Mouse (Mus musculus): Measurements from ENCODE around the gene Dgkb. TPM values are rescaled to one million over a fixed set of nuclear protein-coding genes. Genes with fewer than 3 reads are reported as not detected.

Gene Dgkb
- polyA plus RNA-seq, 2 experiments = 0.03 TPM; not detected in 1

DNA sequence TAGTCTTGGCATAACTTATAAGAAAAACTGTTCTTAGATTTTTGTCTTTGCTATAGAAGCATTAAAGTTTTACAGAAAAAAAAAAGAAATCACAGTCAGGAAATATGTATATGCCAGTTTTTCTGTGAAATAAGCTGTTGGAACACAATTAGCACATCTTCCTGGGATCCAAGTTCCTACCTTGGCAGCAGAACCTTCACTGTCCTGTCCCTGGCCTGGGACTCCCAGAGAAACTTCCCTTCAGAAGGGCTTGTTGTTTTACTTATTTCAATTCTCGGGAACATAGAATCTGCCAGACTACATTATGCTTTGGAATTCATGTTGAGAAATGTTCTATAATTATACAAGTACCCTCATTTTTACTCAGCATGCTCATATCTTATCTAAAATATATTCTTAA, 154.0 kb downstream of the Dgkb start:
- H3K4me2 ChIP-seq (ENCODE audit: low read depth) = no peak overlapping the region
- H3K4me3 ChIP-seq (ENCODE audit: insufficient read depth in 1 of 2, low read depth in 2 of 2, low read length in 2 of 2) = no peak overlapping the region
- DNase-seq (ENCODE audit: low read depth in 3 of 3, low spot score in 3 of 3) (no peak), ATAC-seq (ENCODE audit: insufficient read depth) (no peak)
- no peaks in the 10 kb centered on the region for H3K9me3 ChIP-seq (ENCODE audit: control insufficient read depth, low read length)
- H3K36me3 ChIP-seq (replicated peaks; ENCODE audit: control insufficient read depth, insufficient read depth, low read depth) = no peaks in the 10 kb centered on the region
- no peaks in the 10 kb centered on the region for H3K4me1 ChIP-seq (replicated peaks; ENCODE audit: control insufficient read depth in 2 of 2, insufficient read depth in 2 of 2, low read length in 1 of 2)
- no peaks in the 10 kb centered on the region for H3K27me3 ChIP-seq (ENCODE audit: control insufficient read depth, insufficient read depth, low read length)
- no peak overlapping the region for H3K27ac ChIP-seq
- 45% methylated on average over 1 of the region's 1 CpGs for WGBS (ENCODE audit: insufficient replicate concordance)
- no peak for TF ChIP-seq CTCF (IDR thresholded peaks at IDR 0.05; ENCODE audit: low read depth)
- TF ChIP-seq EP300 (IDR thresholded peaks at IDR 0.05; ENCODE audit: low read depth) = no peak
- no peak overlapping the region for H3K9ac ChIP-seq (replicated peaks)

DNA sequence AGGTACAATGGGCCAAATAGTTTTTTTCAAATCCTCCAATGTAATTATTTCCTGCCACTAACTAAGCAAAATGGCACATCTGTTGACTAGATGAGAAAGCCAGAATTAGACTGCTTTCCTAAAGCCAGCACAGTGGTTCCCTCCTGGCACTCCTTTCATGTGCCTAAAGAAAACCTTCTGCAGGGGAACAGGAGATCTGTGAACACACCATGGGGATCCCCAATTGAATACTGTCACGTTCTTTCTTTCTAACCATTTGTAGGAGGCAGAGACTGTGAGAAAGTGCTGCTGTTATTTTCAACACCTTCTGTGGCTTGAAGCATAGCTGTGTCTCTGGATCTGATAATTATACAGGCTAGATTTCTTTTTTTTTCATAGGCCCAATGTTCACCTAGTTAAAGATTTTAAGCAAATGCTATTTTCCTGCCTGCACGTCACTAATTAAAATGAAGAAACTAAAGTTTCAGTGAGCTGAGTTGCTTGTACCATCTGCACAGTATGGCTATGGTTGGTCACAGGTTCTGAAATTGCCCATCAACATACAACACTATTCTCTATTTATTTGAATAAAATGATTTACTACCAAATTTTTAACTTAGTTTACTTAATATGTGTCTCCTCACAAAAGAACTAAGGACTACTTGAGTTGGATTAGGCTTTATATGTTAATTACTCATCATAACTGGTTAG, 161.1 kb downstream of the Dgkb start:
- no peak for ATAC-seq (ENCODE audit: insufficient read depth)
- Histone ChIP-seq H3K4me3 (ENCODE audit: insufficient read depth in 1 of 2, low read depth in 2 of 2, low read length in 2 of 2) (no peak overlapping the region), H3K4me1 (replicated peaks; ENCODE audit: control insufficient read depth in 2 of 2, insufficient read depth in 2 of 2, low read length in 1 of 2) (no peaks in the 10 kb centered on the region), H3K36me3 (replicated peaks; ENCODE audit: control insufficient read depth, insufficient read depth, low read depth) (no peaks in the 10 kb centered on the region), H3K4me2 (ENCODE audit: low read depth) (no peak overlapping the region), H3K27ac (no peak overlapping the region), H3K27me3 (ENCODE audit: control insufficient read depth, insufficient read depth, low read length) (no peaks in the 10 kb centered on the region), H3K9me3 (ENCODE audit: control insufficient read depth, low read length) (no peaks in the 10 kb centered on the region), H3K9ac (replicated peaks) (no peak overlapping the region)
- 42% methylated on average over 2 of the region's 2 CpGs for WGBS (ENCODE audit: insufficient replicate concordance)
- TF ChIP-seq CTCF (IDR thresholded peaks at IDR 0.05; ENCODE audit: low read depth) (no peak), EP300 (IDR thresholded peaks at IDR 0.05; ENCODE audit: low read depth) (no peak)
- no peak for DNase-seq (ENCODE audit: low read depth in 3 of 3, low spot score in 3 of 3)

DNA sequence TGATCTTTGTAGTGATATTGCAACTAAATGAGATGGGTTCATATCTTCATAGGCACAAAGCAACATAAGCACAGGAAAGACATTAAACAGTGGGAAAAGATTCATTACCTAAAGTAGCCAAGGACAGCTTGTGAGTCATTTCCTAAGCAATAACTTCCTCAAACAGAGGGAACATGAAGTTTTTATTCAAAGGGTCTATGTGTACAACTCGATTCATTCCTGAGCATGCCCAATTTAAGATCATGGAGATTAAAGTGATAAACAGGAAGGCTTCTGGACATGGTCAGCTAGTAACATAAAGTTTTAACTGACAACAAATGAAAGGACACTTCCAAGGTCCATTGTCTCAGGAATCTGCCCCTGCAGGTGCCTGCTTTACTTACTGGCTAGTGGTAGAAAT, 167.8 kb downstream of the Dgkb start:
- DNase-seq (ENCODE audit: low read depth in 3 of 3, low spot score in 3 of 3) (no peak), ATAC-seq (ENCODE audit: insufficient read depth) (no peak)
- WGBS (ENCODE audit: insufficient replicate concordance) = 15% methylated on average over 1 of the region's 1 CpGs
- Histone ChIP-seq H3K4me3 (ENCODE audit: insufficient read depth in 1 of 2, low read depth in 2 of 2, low read length in 2 of 2) (no peak overlapping the region), H3K27ac (no peak overlapping the region), H3K27me3 (ENCODE audit: control insufficient read depth, insufficient read depth, low read length) (no peaks in the 10 kb centered on the region), H3K9ac (replicated peaks) (no peak overlapping the region), H3K4me2 (ENCODE audit: low read depth) (no peak overlapping the region), H3K4me1 (replicated peaks; ENCODE audit: control insufficient read depth in 2 of 2, insufficient read depth in 2 of 2, low read length in 1 of 2) (no peaks in the 10 kb centered on the region), H3K9me3 (ENCODE audit: control insufficient read depth, low read length) (no peaks in the 10 kb centered on the region), H3K36me3 (replicated peaks; ENCODE audit: control insufficient read depth, insufficient read depth, low read depth) (no peaks in the 10 kb centered on the region)
- TF ChIP-seq EP300 (IDR thresholded peaks at IDR 0.05; ENCODE audit: low read depth) (no peak), CTCF (IDR thresholded peaks at IDR 0.05; ENCODE audit: low read depth) (no peak)

DNA sequence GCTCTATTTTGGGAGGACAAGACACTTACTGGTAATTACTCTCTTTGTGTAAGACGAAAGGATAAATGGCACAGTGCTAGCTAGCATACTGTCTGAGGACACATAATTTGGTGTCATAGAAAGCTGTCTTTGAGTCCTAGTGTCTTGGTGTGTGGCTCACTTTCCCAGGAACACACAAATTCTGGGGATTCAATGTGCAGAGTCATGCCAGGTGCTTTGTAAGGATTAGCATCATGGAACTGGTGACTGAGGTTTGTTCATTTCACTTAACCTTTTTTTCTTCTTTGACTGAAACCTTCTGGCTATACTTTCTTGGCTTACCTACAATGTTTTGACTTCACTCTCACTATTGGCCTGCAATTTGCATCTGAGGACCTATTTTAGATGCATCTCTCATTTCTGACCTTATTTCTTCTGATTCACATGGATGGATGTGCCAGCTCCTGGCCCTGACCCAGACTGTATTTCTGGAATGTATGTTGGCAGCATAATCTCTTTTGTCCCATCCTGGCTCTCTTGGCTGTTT, 170.6 kb downstream of the Dgkb start:
- 53% methylated on average over 1 of the region's 1 CpGs for WGBS (ENCODE audit: insufficient replicate concordance)
- Histone ChIP-seq H3K27ac (no peak overlapping the region), H3K4me3 (ENCODE audit: insufficient read depth in 1 of 2, low read depth in 2 of 2, low read length in 2 of 2) (no peak overlapping the region), H3K9ac (replicated peaks) (no peak overlapping the region), H3K4me1 (replicated peaks; ENCODE audit: control insufficient read depth in 2 of 2, insufficient read depth in 2 of 2, low read length in 1 of 2) (no peaks in the 10 kb centered on the region), H3K9me3 (ENCODE audit: control insufficient read depth, low read length) (no peaks in the 10 kb centered on the region), H3K4me2 (ENCODE audit: low read depth) (no peak overlapping the region), H3K27me3 (ENCODE audit: control insufficient read depth, insufficient read depth, low read length) (no peaks in the 10 kb centered on the region), H3K36me3 (replicated peaks; ENCODE audit: control insufficient read depth, insufficient read depth, low read depth) (no peaks in the 10 kb centered on the region)
- no peak for TF ChIP-seq CTCF (IDR thresholded peaks at IDR 0.05; ENCODE audit: low read depth)
- no peak for TF ChIP-seq EP300 (IDR thresholded peaks at IDR 0.05; ENCODE audit: low read depth)
- DNase-seq (ENCODE audit: low read depth in 3 of 3, low spot score in 3 of 3) (no peak), ATAC-seq (ENCODE audit: insufficient read depth) (no peak)

DNA sequence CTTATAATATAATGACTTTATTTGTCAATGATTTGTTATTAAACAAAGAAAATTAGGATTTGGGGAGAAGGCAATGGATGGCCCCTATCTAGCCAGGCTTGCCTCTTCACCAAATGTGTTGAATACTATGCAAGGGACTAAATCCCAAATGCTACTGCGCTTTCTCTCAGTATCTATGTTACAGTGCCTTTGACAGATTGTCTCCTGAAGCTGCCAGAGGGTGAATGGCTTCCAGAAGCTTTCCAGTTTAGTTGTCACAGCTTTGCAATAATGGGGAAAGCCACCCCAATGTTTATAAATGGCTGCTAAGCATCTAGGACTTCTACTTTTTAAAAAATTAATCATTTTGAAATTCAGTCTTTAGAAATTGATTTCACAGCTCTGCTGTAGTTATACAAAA, 175.7 kb downstream of the Dgkb start:
- ATAC-seq (ENCODE audit: insufficient read depth) = no peak
- H3K27me3 ChIP-seq (ENCODE audit: control insufficient read depth, insufficient read depth, low read length) = no peaks in the 10 kb centered on the region
- no peaks in the 10 kb centered on the region for H3K9me3 ChIP-seq (ENCODE audit: control insufficient read depth, low read length)
- TF ChIP-seq EP300 (IDR thresholded peaks at IDR 0.05; ENCODE audit: low read depth) = no peak
- no peak for TF ChIP-seq CTCF (IDR thresholded peaks at IDR 0.05; ENCODE audit: low read depth)
- WGBS (ENCODE audit: insufficient replicate concordance) = 63% methylated on average over 1 of the region's 1 CpGs
- no peaks in the 10 kb centered on the region for H3K4me1 ChIP-seq (replicated peaks; ENCODE audit: control insufficient read depth in 2 of 2, insufficient read depth in 2 of 2, low read length in 1 of 2)
- no peak overlapping the region for H3K4me3 ChIP-seq (ENCODE audit: insufficient read depth in 1 of 2, low read depth in 2 of 2, low read length in 2 of 2)
- no peak overlapping the region for H3K9ac ChIP-seq (replicated peaks)
- H3K27ac ChIP-seq = no peak overlapping the region
- H3K36me3 ChIP-seq (replicated peaks; ENCODE audit: control insufficient read depth, insufficient read depth, low read depth) = no peaks in the 10 kb centered on the region
- H3K4me2 ChIP-seq (ENCODE audit: low read depth) = no peak overlapping the region
- DNase-seq (ENCODE audit: low read depth in 3 of 3, low spot score in 3 of 3) = no peak

All from liver, embryonic 14.5 days (tissue).